Mouse (Mus musculus) embryonic facial prominence, embryonic 13.5 days (tissue): ENCODE measurements at regions not wholly inside any gene's neighbourhood (a gene's known extent, or its start where the extent isn't known, plus 50 kb on each side); places are given as distances from the start of the nearest gene placed in this dataset.
A peak's percentile ranks its signal among the peaks of the same experiment; 100 is the strongest.
"Not testable (repeated sequence)": the region's sequence is repeated elsewhere in the genome, so short reads cannot be mapped to it uniquely, and the experiment has no call there.

Experiments
- ATAC-seq: fragments of 200-750 bp; cut with Nextera tagmentation; 2 replicates; pipeline ENCODE4 v1.8.0; 2017; ENCODE audit warnings: low read depth; ENCODE audit not compliant: insufficient number of reproducible peaks, insufficient read depth, low FRiP score, low TSS enrichment
- H3K27ac ChIP-seq: fragments of 300-500 bp; sonication (generic); 2 replicates; pipeline ENCODE4 v1.5.1; 2015; ENCODE audit warnings: moderate library complexity, mild to moderate bottlenecking, inconsistent platforms
- H3K27me3 ChIP-seq: fragments of 300-500 bp; sonication (generic); 2 replicates; pipeline ENCODE4 v1.6.1; 2015; ENCODE audit warnings: mild to moderate bottlenecking, inconsistent platforms
- H3K36me3 ChIP-seq: fragments of 300-500 bp; sonication (generic); 2 replicates; pipeline ENCODE4 v1.6.1; 2015; ENCODE audit warnings: mild to moderate bottlenecking, inconsistent platforms
- H3K4me1 ChIP-seq: fragments of 300-500 bp; sonication (generic); 2 replicates; pipeline ENCODE4 v1.6.1; 2015; ENCODE audit warnings: inconsistent platforms
- H3K4me2 ChIP-seq: fragments of 300-500 bp; sonication (generic); 2 replicates; pipeline ENCODE4 v1.6.1; 2015; ENCODE audit warnings: moderate library complexity, mild to moderate bottlenecking, inconsistent platforms
- H3K4me3 ChIP-seq: fragments of 300-500 bp; sonication (generic); 2 replicates; pipeline ENCODE4 v1.5.1; 2015; ENCODE audit warnings: mild to moderate bottlenecking, inconsistent platforms
- H3K9ac ChIP-seq: fragments of 300-500 bp; sonication (generic); 2 replicates; pipeline ENCODE4 v1.6.1; 2015; ENCODE audit warnings: mild to moderate bottlenecking, inconsistent platforms
- H3K9me3 ChIP-seq: fragments of 300-500 bp; sonication (generic); 2 replicates; pipeline ENCODE4 v1.6.1; 2016; ENCODE audit warnings: inconsistent platforms
- WGBS: fragments of 180-500 bp; shearing (Covaris S2); methylation state at CpG from one replicate; pipeline ENCODE4 v1.1.7; 2015; ENCODE audit warnings: mixed read lengths; 5-methylcytosine and 5-hydroxymethylcytosine counted together

DNA sequence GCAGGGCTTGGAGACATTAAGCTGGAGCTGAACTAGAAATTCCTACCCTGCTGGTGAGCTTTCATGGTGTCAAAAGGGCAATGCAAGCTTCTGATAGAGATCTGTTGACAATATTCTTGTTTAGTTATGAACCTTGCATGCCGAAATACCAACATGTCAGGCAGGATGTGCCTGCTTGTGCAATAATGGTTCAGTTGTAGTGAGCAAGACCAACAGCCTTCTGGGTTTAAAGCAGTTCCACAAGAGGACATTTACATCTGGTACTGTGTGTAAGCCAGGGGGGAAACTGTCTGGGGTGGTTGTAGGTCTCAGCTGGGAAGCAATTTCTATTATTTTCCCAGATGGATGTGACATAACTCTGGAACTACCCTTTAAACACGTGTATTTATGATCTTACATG lies 987.6 kb upstream of the Gm38303 start:
- H3K27ac ChIP-seq = no peak overlapping the region
- 69% methylated on average over 2 of the region's 2 CpGs for WGBS

DNA sequence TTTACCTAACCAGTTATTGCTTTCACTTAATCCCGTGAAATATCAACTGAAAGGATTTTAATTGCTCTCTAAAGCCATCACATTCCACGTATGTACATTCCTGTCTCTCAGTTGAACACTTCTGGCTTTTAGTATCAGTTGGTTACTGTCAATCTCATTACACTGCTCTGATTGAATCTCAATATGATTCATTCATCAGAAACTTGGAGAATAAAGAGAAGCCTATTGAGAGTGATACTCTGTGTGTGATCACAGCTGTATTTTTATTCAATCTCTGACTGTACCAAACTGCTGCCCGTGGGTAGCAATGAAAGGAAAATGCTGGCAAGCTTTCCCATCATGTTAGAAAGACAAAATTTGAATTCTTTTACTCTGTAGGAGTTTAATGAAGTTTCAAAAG lies 957.5 kb upstream of the Gm38303 start:
- ATAC-seq = no peak
- Histone ChIP-seq H3K36me3 (no peaks in the 10 kb centered on the region), H3K9me3 (no peaks in the 10 kb centered on the region), H3K27ac (no peak overlapping the region), H3K4me1 (no peaks in the 10 kb centered on the region), H3K9ac (no peak overlapping the region), H3K4me2 (no peak overlapping the region), H3K27me3 (no peaks in the 10 kb centered on the region), H3K4me3 (no peak overlapping the region)
- whole genome bisulfite sequencing = 76% methylated on average over 3 of the region's 3 CpGs

More for the DNA sequence above, 987.6 kb upstream of the Gm38303 start:
- Histone ChIP-seq H3K9me3 (no peaks in the 10 kb centered on the region), H3K4me3 (no peak overlapping the region), H3K4me1 (no peaks in the 10 kb centered on the region), H3K9ac (no peak overlapping the region), H3K36me3 (no peaks in the 10 kb centered on the region), H3K4me2 (no peak overlapping the region), H3K27me3 (no peaks in the 10 kb centered on the region)
- ATAC-seq = no peak

GRCm38 (mm10) chr3:11261052-11261451 lies 925.6 kb upstream of the Gm38303 start:
- Histone ChIP-seq H3K36me3 (no peaks in the 10 kb centered on the region), H3K27me3 (no peaks in the 10 kb centered on the region), H3K4me3 (no peak overlapping the region), H3K4me1 (no peaks in the 10 kb centered on the region), H3K27ac (no peak overlapping the region), H3K9me3 (no peaks in the 10 kb centered on the region), H3K9ac (no peak overlapping the region), H3K4me2 (no peak overlapping the region)
- no peak for ATAC-seq
- 75% methylated on average over 3 of the region's 3 CpGs for WGBS

GRCm38 (mm10) chr3:11213996-11214395 lies 878.5 kb upstream of the Gm38303 start:
- no peak overlapping the region for H3K9ac ChIP-seq
- H3K27me3 ChIP-seq = no peaks in the 10 kb centered on the region
- H3K9me3 ChIP-seq = no peaks in the 10 kb centered on the region
- 89% methylated on average over 2 of the region's 2 CpGs for WGBS
- H3K4me1 ChIP-seq = no peaks in the 10 kb centered on the region
- H3K4me2 ChIP-seq = no peak overlapping the region
- H3K27ac ChIP-seq = no peak overlapping the region
- H3K4me3 ChIP-seq = no peak overlapping the region
- no peak for ATAC-seq
- H3K36me3 ChIP-seq = no peaks in the 10 kb centered on the region

- Histone ChIP-seq H3K4me2 (peak overlapping the region; percentile 39), H3K27ac (0 out of 2 replicates have a peak overlapping the region, but pooled peaks have one; percentile 8), H3K4me3 (peak overlapping the region; percentile 19)
- WGBS = 30% methylated on average over 9 of the region's 9 CpGs
- H3K9ac ChIP-seq, H3K36me3 ChIP-seq, H3K4me1 ChIP-seq, ATAC-seq, H3K27me3 ChIP-seq, H3K9me3 ChIP-seq: not testable (repeated sequence)
Measured at GRCm38 (mm10) chr3:11212921-11213648, 877.6 kb upstream of the Gm38303 start.

- not testable (repeated sequence) for H3K9me3 ChIP-seq, H3K4me1 ChIP-seq, H3K27ac ChIP-seq, H3K4me3 ChIP-seq, H3K4me2 ChIP-seq, ATAC-seq, H3K27me3 ChIP-seq, H3K9ac ChIP-seq, H3K36me3 ChIP-seq
- WGBS = 57% methylated on average over 4 of the region's 4 CpGs
Measured at GRCm38 (mm10) chr3:11212290-11212912, 876.9 kb upstream of the Gm38303 start.

GRCm38 (mm10) chr3:11210920-11211811 lies 875.7 kb upstream of the Gm38303 start:
- not testable (repeated sequence) for H3K9ac ChIP-seq, H3K36me3 ChIP-seq, H3K4me3 ChIP-seq, H3K4me1 ChIP-seq, H3K9me3 ChIP-seq, H3K27me3 ChIP-seq, H3K27ac ChIP-seq, H3K4me2 ChIP-seq, ATAC-seq
- 69% methylated on average over 9 of the region's 10 CpGs for WGBS

- Histone ChIP-seq H3K9ac (no peak overlapping the region), H3K4me3 (no peak overlapping the region), H3K27me3 (no peaks in the 10 kb centered on the region), H3K9me3 (no peaks in the 10 kb centered on the region), H3K36me3 (no peaks in the 10 kb centered on the region), H3K4me2 (no peak overlapping the region), H3K4me1 (no peaks in the 10 kb centered on the region), H3K27ac (no peak overlapping the region)
- no peak for ATAC-seq
- WGBS = 73% methylated on average over 2 of the region's 2 CpGs
Measured at GRCm38 (mm10) chr3:11174002-11174401, 838.5 kb upstream of the Gm38303 start.

GRCm38 (mm10) chr3:11155350-11155749 lies 819.9 kb upstream of the Gm38303 start:
- WGBS = 41% methylated on average over 1 of the region's 1 CpGs

More at GRCm38 (mm10) chr3:11155350-11155749, 819.9 kb upstream of the Gm38303 start:
- no peak for ATAC-seq
- Histone ChIP-seq H3K36me3 (no peaks in the 10 kb centered on the region), H3K9ac (no peak overlapping the region), H3K4me2 (no peak overlapping the region), H3K4me1 (no peaks in the 10 kb centered on the region), H3K9me3 (no peaks in the 10 kb centered on the region), H3K27me3 (no peaks in the 10 kb centered on the region), H3K27ac (no peak overlapping the region), H3K4me3 (no peak overlapping the region)
